Mouse (Mus musculus) liver, embryonic 13.5 days (tissue): ENCODE data around the gene Xxylt1. TPM values are rescaled to one million over a fixed set of nuclear protein-coding genes. Genes with fewer than 3 reads are reported as not detected.

Experiments used
- ATAC-seq: fragments of 200-750 bp; cut with Nextera tagmentation; 2 replicates; pipeline ENCODE4 v1.8.0; 2017; ENCODE audit warnings: low read depth, mild to moderate bottlenecking, moderate number of reproducible peaks, moderate library complexity
- DNase-seq: peaks from one replicate; pipeline ENCODE4 v3.0.0; 2022
- H3K27ac ChIP-seq: fragments of 300-500 bp; sonication (generic); 2 replicates; pipeline ENCODE4 v1.5.1; 2015; ENCODE audit warnings: moderate library complexity, mild to moderate bottlenecking, inconsistent platforms
- H3K27me3 ChIP-seq: fragments of 300-500 bp; sonication (generic); 2 replicates; pipeline ENCODE4 v1.6.1; 2015; ENCODE audit warnings: mild to moderate bottlenecking, inconsistent platforms
- H3K36me3 ChIP-seq: fragments of 300-500 bp; sonication (generic); 2 replicates; pipeline ENCODE4 v1.6.1; 2015; ENCODE audit warnings: mild to moderate bottlenecking, inconsistent platforms
- H3K4me1 ChIP-seq: fragments of 300-500 bp; sonication (generic); replicated peaks from 2 replicates; pipeline ENCODE4 v1.6.1; 2015; ENCODE audit warnings: inconsistent platforms
- H3K4me2 ChIP-seq: fragments of 300-500 bp; sonication (generic); 2 replicates; pipeline ENCODE4 v1.6.1; 2015; ENCODE audit warnings: inconsistent platforms, mild to moderate bottlenecking, moderate library complexity
- H3K4me3 ChIP-seq: fragments of 300-500 bp; sonication (generic); replicated peaks from 2 replicates; pipeline ENCODE4 v1.5.1; 2015; ENCODE audit warnings: mild to moderate bottlenecking, inconsistent platforms
- H3K9ac ChIP-seq: fragments of 300-500 bp; sonication (generic); 2 replicates; pipeline ENCODE4 v1.6.1; 2015; ENCODE audit warnings: mild to moderate bottlenecking, inconsistent platforms
- H3K9me3 ChIP-seq: fragments of 300-500 bp; sonication (generic); replicated peaks from 2 replicates; pipeline ENCODE4 v1.6.1; 2016; ENCODE audit warnings: inconsistent platforms
- WGBS: fragments of 180-500 bp; shearing (Covaris S2); methylation state at CpG from one replicate; pipeline ENCODE4 v1.1.7; 2015; ENCODE audit not compliant: insufficient replicate concordance; 5-methylcytosine and 5-hydroxymethylcytosine counted together
- polyA plus RNA-seq: library from polyadenylated mRNA; unstranded; fragments of >200 nt; fragmentation: Nextera tagmentation; extraction: Ambion mirVana; gene quantifications from 2 replicates; pipeline ENCODE4 v1.2.1, GENCODE M21; 2015

Gene Xxylt1
- polyA plus RNA-seq, 1 experiment from 2014 or later = 3.1 TPM

DNA sequence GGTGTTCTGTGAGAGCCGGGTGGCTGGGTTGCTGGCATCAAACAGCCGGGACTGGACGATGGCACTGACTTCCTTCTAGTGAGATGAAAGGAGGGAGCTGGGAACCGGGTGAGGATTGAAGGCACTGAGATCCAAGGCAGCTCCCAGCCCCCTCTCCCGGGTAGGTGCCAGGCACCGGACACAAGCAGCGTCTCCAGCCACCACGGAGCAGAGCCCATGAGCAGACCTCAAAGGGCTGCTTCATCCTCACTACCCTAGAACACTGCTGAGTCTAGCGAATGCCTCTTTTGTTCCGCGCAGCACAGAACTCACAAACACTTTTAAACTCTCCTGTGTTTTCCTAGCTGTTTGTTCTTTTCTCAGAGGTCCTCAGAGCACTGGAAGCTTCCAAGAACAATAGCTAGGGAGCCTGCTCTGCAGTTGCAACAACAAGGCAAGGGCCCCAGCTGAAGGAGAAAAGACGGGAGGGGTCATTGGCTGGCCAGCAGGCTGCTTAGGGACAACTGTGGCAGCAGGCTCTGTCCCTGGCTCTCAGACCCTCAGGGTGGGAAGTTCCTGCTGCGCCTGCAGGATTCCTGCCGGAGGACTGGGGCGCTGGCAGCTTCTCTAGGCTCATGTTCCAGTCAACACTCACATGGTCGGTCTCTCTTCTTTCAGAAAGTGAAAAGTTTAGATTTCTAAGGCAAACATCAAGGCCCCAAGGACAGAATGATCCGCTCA lies 96.2 kb downstream of the Xxylt1 start:
- Histone ChIP-seq H3K4me2 (no peak overlapping the region), H3K27ac (no peak overlapping the region)
- 70% methylated on average over 17 of the region's 17 CpGs for WGBS

DNA sequence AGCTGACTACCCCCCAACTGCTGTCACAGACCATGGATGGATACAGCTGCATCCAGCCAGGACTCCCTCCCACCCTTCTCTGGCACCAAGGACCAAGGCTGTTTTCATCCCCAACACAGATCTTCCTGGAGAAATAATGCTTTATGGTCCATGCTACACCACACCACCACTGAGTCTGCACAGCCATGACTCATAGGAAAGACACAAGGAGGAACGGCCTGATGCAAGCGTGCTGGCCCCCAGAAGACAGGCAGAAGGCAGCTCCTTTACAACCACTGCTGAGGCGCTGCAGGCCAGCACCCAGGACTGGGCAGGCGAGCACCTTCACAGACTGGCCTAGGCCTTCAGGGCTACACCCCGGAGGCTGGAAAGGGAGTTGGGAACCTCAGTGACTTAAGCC lies 97.1 kb downstream of the Xxylt1 start:
- no peak overlapping the region for H3K27ac ChIP-seq

More for the DNA sequence above, 96.2 kb downstream of the Xxylt1 start:
- Histone ChIP-seq H3K4me1 (no peaks in the 10 kb centered on the region), H3K9ac (no peak overlapping the region), H3K9me3 (no peaks in the 10 kb centered on the region), H3K4me3 (no peak overlapping the region), H3K36me3 (no peaks in the 10 kb centered on the region), H3K27me3 (no peaks in the 10 kb centered on the region)
- ATAC-seq = no peak
- DNase-seq = no peak

DNA sequence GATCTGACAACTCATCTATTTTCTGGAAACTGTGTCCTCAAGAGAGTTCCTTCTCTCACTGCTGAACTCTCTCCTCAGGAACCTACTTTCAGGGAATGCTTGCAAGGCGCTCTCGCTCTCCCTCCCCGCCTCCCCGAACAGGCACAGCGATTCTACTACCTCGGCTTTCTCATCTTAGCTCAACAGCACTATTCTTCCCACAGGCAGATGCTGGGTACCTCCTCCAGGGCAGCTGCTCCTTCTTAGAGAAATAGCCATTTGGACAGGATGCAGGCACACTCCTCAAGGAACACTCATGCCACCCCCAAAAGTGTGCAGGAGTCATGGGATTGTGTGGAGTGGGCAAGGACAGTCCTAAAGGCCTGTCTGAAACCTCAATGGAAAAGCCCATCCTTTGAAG lies 97.5 kb downstream of the Xxylt1 start:
- no peak overlapping the region for H3K27ac ChIP-seq
- H3K36me3 ChIP-seq = no peaks in the 10 kb centered on the region
- peaks cover 4% of the 10 kb centered on the region for H3K4me1 ChIP-seq
- no peak overlapping the region for H3K4me3 ChIP-seq
- no peak overlapping the region for H3K9ac ChIP-seq
- 87% methylated on average over 6 of the region's 6 CpGs for WGBS
- H3K4me2 ChIP-seq = no peak overlapping the region
- DNase-seq (no peak), ATAC-seq (no peak)
- no peaks in the 10 kb centered on the region for H3K9me3 ChIP-seq
- H3K27me3 ChIP-seq = no peaks in the 10 kb centered on the region

More for the DNA sequence above, 97.1 kb downstream of the Xxylt1 start:
- Histone ChIP-seq H3K9ac (no peak overlapping the region), H3K9me3 (no peaks in the 10 kb centered on the region), H3K27me3 (no peaks in the 10 kb centered on the region), H3K4me2 (no peak overlapping the region), H3K4me3 (no peak overlapping the region), H3K36me3 (no peaks in the 10 kb centered on the region), H3K4me1 (peaks cover 4% of the 10 kb centered on the region)
- DNase-seq (no peak), ATAC-seq (no peak)
- 71% methylated on average over 5 of the region's 5 CpGs for WGBS

DNA sequence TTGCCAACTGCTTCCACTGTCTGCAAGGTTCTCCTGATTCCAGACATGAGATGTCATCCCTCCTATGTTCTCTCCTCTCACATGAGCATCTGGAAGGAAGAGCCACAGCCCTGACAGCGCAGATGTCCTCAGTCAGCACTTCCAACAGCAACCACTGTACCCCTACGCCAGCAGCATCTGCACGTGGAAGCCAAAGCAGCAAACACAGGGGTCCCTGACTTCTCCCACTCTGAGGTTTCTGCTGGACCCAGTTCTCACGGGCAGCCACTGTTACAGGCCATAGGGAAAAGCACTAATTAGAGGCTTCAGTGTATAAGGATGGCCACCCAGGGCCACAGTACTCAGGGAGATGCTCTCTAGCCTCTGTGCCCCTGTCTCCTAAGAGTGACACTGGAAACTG lies 98.0 kb downstream of the Xxylt1 start:
- Histone ChIP-seq H3K4me2 (no peak overlapping the region), H3K4me3 (no peak overlapping the region), H3K9ac (no peak overlapping the region), H3K4me1 (peaks cover 4% of the 10 kb centered on the region), H3K27ac (no peak overlapping the region), H3K27me3 (no peaks in the 10 kb centered on the region), H3K9me3 (no peaks in the 10 kb centered on the region), H3K36me3 (no peaks in the 10 kb centered on the region)
- ATAC-seq = no peak
- WGBS = 62% methylated on average over 4 of the region's 4 CpGs
- no peak for DNase-seq

DNA sequence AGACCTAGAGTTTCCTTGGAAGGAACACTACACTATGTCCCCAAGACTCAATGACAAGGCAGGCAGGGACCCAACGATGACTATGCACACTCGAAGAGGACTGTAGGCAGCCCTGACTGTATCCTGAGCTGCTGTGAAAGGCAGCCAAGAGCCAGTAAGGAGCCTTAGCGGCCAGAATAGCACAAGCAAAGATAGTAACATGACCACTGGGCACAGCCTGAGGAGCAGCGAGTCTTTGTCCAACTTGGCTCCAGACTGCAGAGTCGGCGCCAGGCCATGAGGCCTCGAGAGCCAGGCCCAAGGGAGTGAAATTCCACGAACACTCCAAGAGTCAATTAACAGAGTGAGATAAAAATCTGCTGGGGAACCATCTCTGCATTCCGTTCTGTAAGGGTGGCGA lies 99.9 kb downstream of the Xxylt1 start:
- DNase-seq (no peak), ATAC-seq (no peak)
- no peak overlapping the region for H3K4me3 ChIP-seq
- H3K4me2 ChIP-seq = no peak overlapping the region
- H3K4me1 ChIP-seq = peaks cover 11% of the 10 kb centered on the region
- no peak overlapping the region for H3K9ac ChIP-seq
- H3K9me3 ChIP-seq = no peaks in the 10 kb centered on the region
- 76% methylated on average over 10 of the region's 10 CpGs for WGBS
- no peaks in the 10 kb centered on the region for H3K27me3 ChIP-seq
- no peaks in the 10 kb centered on the region for H3K36me3 ChIP-seq
- H3K27ac ChIP-seq = no peak overlapping the region

DNA sequence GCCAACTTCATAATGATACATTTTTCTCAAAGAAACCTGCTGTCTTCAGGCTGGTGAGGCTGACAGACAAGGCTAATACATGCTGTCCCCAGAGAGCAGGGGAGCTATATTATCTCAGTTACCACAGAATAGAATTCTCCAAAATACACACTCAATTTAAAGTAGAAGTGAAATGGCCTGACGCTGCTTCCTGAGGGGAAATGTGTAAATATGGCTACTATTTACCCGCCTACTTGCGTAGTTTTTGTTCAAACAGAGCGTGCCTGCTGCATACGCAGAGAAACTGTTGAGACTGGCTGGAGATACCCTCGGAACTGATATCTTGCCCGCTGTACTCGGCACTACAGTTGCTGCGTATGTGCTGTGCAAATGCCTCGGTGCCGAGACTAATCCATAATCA lies 101.3 kb downstream of the Xxylt1 start:
- ATAC-seq (no peak), DNase-seq (no peak)
- no peaks in the 10 kb centered on the region for H3K27me3 ChIP-seq
- no peak overlapping the region for H3K27ac ChIP-seq
- peaks cover 12% of the 10 kb centered on the region for H3K4me1 ChIP-seq
- no peaks in the 10 kb centered on the region for H3K36me3 ChIP-seq
- H3K4me2 ChIP-seq = no peak overlapping the region
- no peak overlapping the region for H3K4me3 ChIP-seq
- no peaks in the 10 kb centered on the region for H3K9me3 ChIP-seq
- no peak overlapping the region for H3K9ac ChIP-seq
- WGBS = 66% methylated on average over 11 of the region's 11 CpGs

DNA sequence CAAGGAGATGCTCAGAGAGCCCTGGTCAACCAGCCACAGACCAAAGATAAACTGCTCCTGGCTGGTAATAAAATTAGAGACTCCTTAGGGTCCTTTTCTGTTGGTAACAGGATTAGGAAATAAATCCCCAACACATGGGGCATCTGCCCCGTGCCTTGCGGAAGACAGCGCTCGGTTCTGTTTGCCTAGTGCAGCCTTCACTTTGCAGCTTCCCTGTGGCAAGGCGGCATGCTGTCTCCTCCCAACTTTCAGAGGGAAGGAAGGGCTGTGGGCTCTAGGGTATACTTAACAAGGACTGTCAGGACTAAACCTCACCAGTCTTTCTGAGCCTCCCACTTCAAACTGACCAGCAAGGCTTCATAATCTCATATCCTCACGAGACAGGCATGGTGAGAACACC lies 103.5 kb downstream of the Xxylt1 start:
- 57% methylated on average over 6 of the region's 6 CpGs for WGBS
- ATAC-seq = no peak; the same call in 1 of the 2 replicates
- H3K27ac ChIP-seq = no peak overlapping the region
- DNase-seq = no peak
- H3K4me3 ChIP-seq = no peak overlapping the region
- no peaks in the 10 kb centered on the region for H3K9me3 ChIP-seq
- peaks cover 29% of the 10 kb centered on the region for H3K4me1 ChIP-seq
- no peaks in the 10 kb centered on the region for H3K36me3 ChIP-seq
- H3K4me2 ChIP-seq = no peak overlapping the region
- no peaks in the 10 kb centered on the region for H3K27me3 ChIP-seq
- no peak overlapping the region for H3K9ac ChIP-seq

DNA sequence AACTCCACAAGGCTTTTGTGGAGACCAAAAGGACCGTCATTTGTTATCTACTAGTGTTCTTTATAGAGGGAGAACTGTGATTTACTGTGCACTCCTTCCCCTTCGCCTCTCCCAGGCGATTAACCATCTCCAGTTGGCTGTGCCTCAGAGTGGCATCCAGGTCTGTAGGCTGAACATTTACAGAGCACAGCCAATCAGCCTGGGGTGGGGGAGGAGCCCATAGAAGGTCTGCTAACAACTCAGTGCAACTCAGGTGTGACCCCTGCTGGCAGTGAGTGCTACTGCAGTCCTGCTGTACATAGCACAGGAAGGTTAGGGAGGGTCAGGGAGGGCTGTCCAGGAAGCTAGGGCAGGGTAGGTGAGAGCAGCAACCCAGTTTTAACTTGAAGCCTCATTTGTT lies 104.0 kb downstream of the Xxylt1 start:
- WGBS = 3% methylated on average over 3 of the region's 3 CpGs
- DNase-seq (peak; percentile 67), ATAC-seq (peak; percentile 84)
- no peak overlapping the region for H3K27ac ChIP-seq
- H3K4me3 ChIP-seq = no peak overlapping the region
- H3K9ac ChIP-seq = no peak overlapping the region
- no peaks in the 10 kb centered on the region for H3K36me3 ChIP-seq
- H3K9me3 ChIP-seq = no peaks in the 10 kb centered on the region
- no peak overlapping the region for H3K4me2 ChIP-seq
- no peaks in the 10 kb centered on the region for H3K27me3 ChIP-seq
- peaks cover 34% of the 10 kb centered on the region for H3K4me1 ChIP-seq

DNA sequence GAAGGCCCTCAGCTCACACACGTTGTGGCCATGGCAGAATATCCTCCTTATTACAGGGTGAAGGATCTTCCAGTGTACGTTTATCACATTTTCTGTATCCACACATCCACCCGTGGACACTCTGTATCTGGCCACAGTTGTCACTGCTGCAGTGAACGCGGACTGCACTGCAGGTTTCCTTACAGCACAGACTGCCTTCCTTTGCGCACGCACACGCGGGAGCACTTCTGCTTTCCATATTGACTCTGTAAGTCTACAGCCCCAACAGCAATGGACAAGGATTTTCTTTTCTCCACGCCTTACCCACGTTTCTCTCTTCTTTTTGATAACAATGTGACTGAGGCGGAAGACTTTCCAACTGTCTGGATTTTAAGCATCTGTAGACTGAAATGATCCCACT lies 106.7 kb downstream of the Xxylt1 start:
- peaks cover 49% of the 10 kb centered on the region for H3K4me1 ChIP-seq
- H3K27ac ChIP-seq = peak overlapping the region; percentile 55
- 39% methylated on average over 12 of the region's 12 CpGs for WGBS
- no peaks in the 10 kb centered on the region for H3K36me3 ChIP-seq
- no peak for DNase-seq
- H3K9me3 ChIP-seq = no peaks in the 10 kb centered on the region
- H3K9ac ChIP-seq = no peak overlapping the region
- H3K4me3 ChIP-seq = no peak overlapping the region
- H3K27me3 ChIP-seq = no peaks in the 10 kb centered on the region
- ATAC-seq = no peak
- H3K4me2 ChIP-seq = no peak overlapping the region

DNA sequence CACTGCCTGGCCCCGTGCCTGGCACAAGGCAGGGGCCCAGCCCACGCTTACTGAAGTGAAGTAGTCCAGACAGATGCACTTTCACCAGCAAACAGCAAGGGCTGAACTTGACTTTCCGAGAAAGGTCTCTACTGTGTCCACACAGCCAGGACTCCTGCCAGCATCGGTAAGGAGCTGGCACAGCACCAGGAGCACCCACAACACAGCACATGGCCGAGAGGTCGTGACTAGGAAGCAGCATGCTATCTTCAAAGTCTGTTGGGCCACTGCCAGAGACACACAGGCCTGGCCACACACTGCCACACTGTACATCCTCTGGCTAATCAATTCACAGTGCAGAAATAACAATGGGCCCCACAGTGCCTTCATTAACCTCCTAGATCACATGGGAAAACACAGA lies 107.8 kb downstream of the Xxylt1 start:
- no peak overlapping the region for H3K4me3 ChIP-seq
- H3K9ac ChIP-seq = no peak overlapping the region
- WGBS = 52% methylated on average over 6 of the region's 6 CpGs
- peaks cover 59% of the 10 kb centered on the region for H3K4me1 ChIP-seq
- DNase-seq (no peak), ATAC-seq (no peak)
- no peak overlapping the region for H3K4me2 ChIP-seq
- H3K27me3 ChIP-seq = no peaks in the 10 kb centered on the region
- no peaks in the 10 kb centered on the region for H3K36me3 ChIP-seq
- no peaks in the 10 kb centered on the region for H3K9me3 ChIP-seq
- no peak overlapping the region for H3K27ac ChIP-seq

DNA sequence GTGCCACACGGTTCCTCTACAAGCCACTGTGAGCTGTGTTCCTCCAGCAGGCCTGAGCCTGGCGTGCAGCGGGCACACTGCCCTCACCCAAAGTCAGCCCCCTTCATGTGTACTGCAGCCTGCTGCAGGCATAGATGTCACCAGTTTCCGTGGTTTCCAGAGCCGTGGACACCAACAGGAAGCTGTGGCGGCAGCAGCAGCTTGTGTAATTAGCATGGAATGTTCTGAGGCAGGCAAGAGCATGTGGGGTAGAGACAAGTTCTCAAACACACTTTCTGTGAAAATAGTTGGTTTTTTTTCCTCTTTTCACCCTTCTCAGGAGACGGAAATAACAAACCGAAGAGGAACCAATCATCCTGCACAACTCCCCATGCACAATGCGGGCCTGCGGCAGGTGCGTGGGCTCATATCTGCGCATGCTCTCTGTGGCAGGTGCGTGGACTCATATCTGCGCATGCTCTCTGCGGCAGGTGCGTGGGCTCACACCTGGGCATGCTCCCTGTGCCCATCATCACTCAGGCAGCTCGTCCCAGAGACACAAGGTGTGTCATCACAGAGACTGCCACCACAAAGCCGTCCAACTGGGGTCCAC lies 109.2 kb downstream of the Xxylt1 start:
- Histone ChIP-seq H3K4me1 (peaks cover 67% of the 10 kb centered on the region), H3K4me3 (no peak overlapping the region), H3K27me3 (no peaks in the 10 kb centered on the region), H3K36me3 (no peaks in the 10 kb centered on the region), H3K4me2 (no peak overlapping the region), H3K27ac (peak overlapping the region; percentile 73), H3K9ac (no peak overlapping the region), H3K9me3 (no peaks in the 10 kb centered on the region)
- ATAC-seq (no peak), DNase-seq (no peak)
- WGBS = 39% methylated on average over 18 of the region's 18 CpGs
